Mouse (Mus musculus): ENCODE results near the gene Smtn.

GRCm38 (mm10) chr11:3514529-3515054 is 25.8 kb downstream of the Smtn start, which contains the start of gene Selenom:
- TF ChIP-seq POLR2A (IDR thresholded peaks at IDR 0.05; ENCODE audit: insufficient read depth, low read length): peak; percentile 47
- peak; percentile 92 for TF ChIP-seq CTCF (IDR thresholded peaks at IDR 0.05; ENCODE audit: low read depth, low read length)
- no peak for TF ChIP-seq EP300 (IDR thresholded peaks at IDR 0.05; ENCODE audit: insufficient read depth, low read depth, low read length)

All from ES-Bruce4 (cell line).